Mouse (Mus musculus) ES-E14 (cell line): ENCODE measurements around the gene Wdr46.

Experiments used
- ZC3H11A ChIP-seq: IDR thresholded peaks from 2 replicates; pipeline ENCODE4 v1.6.1; 2012; ENCODE audit warnings: low read depth, mild to moderate bottlenecking, inconsistent platforms, low read length, borderline replicate concordance
- ZNF384 ChIP-seq: IDR thresholded peaks from 2 replicates; pipeline ENCODE4 v1.6.1; 2012; ENCODE audit warnings: low read depth, low read length, inconsistent platforms

GRCm38 (mm10) chr17:33965846-33966550 is 25.5 kb downstream of the Wdr46 start:
- no peak for TF ChIP-seq ZC3H11A
- TF ChIP-seq ZNF384, result no peak
